Mouse (Mus musculus): ENCODE measurements around the gene Cyp4f13. TPM values are rescaled to one million over a fixed set of nuclear protein-coding genes. Genes with fewer than 3 reads are reported as not detected.

The Cyp4f13 gene
- 16.3 and 18.3 TPM in 2 replicates for polyA plus RNA-seq (2015; fragmentation: Nextera tagmentation; extraction: Ambion mirVana)

GRCm38 (mm10) chr17:32947215-32947914 lies at the start of gene Cyp4f13:
TSS of gene Cyp4f13 (minus strand) at chr17:32947402.
- peaks cover 15% of the 10 kb centered on the region for H3K4me1 ChIP-seq (ENCODE audit: insufficient read depth, low read length)
- H3K9ac ChIP-seq (replicated peaks; ENCODE audit: low read length) = peak within 1 kb of the TSS; percentile 72
- H3K4me2 ChIP-seq (replicated peaks; ENCODE audit: low read depth, low read length) = peak within 1 kb of the TSS; percentile 84
- ATAC-seq (ENCODE audit: low FRiP score, low TSS enrichment) = peak; percentile 98
- H3K4me3 ChIP-seq (ENCODE audit: low read length) = peak within 1 kb of the TSS; percentile 69
- H3K36me3 ChIP-seq (ENCODE audit: insufficient read depth, low read length) = no peaks in the 10 kb centered on the region
- H3K9me3 ChIP-seq (ENCODE audit: low read length) = no peaks in the 10 kb centered on the region
- H3K27me3 ChIP-seq (ENCODE audit: insufficient read depth, low read length) = no peaks in the 10 kb centered on the region
- H3K27ac ChIP-seq (ENCODE audit: low read length) = peak within 1 kb of the TSS; percentile 82
- 21% methylated on average over 12 of the region's 12 CpGs for WGBS

GRCm38 (mm10) chr17:32992699-32993474 lies 45.7 kb upstream of the Cyp4f13 start, which contains the start of gene Zfp952:
TSS of gene Zfp952 (plus strand) at chr17:32993129.
- H3K36me3 ChIP-seq (ENCODE audit: insufficient read depth, low read length) = peaks cover 15% of the 10 kb centered on the region
- ATAC-seq (ENCODE audit: low FRiP score, low TSS enrichment) = peak; percentile 95
- 2% methylated on average over 21 of the region's 21 CpGs for WGBS
- no peaks in the 10 kb centered on the region for H3K27me3 ChIP-seq (ENCODE audit: insufficient read depth, low read length)
- peak within 1 kb of the TSS; percentile 77 for H3K9ac ChIP-seq (replicated peaks; ENCODE audit: low read length)
- H3K27ac ChIP-seq (ENCODE audit: low read length) = peak within 1 kb of the TSS; percentile 76
- peak within 1 kb of the TSS; percentile 61 for H3K4me2 ChIP-seq (replicated peaks; ENCODE audit: low read depth, low read length)
- H3K9me3 ChIP-seq (ENCODE audit: low read length) = no peaks in the 10 kb centered on the region
- H3K4me1 ChIP-seq (ENCODE audit: insufficient read depth, low read length) = peaks cover 7% of the 10 kb centered on the region
- peak within 1 kb of the TSS; percentile 77 for H3K4me3 ChIP-seq (ENCODE audit: low read length)

GRCm38 (mm10) chr17:32991965-32992698 lies 44.9 kb upstream of the Cyp4f13 start:
- Histone ChIP-seq H3K9ac (replicated peaks; ENCODE audit: low read length) (peak overlapping the region; percentile 77; the same call in 1 of the 2 replicates), H3K27ac (ENCODE audit: low read length) (no peak overlapping the region)
- 72% methylated on average over 12 of the region's 12 CpGs for WGBS

GRCm38 (mm10) chr17:32986301-32986700 lies 39.1 kb upstream of the Cyp4f13 start:
- Histone ChIP-seq H3K36me3 (ENCODE audit: insufficient read depth, low read length) (no peaks in the 10 kb centered on the region), H3K4me2 (replicated peaks; ENCODE audit: low read depth, low read length) (no peak overlapping the region), H3K9me3 (ENCODE audit: low read length) (no peaks in the 10 kb centered on the region), H3K4me1 (ENCODE audit: insufficient read depth, low read length) (no peaks in the 10 kb centered on the region), H3K9ac (replicated peaks; ENCODE audit: low read length) (no peak overlapping the region), H3K27ac (ENCODE audit: low read length) (no peak overlapping the region), H3K27me3 (ENCODE audit: insufficient read depth, low read length) (no peaks in the 10 kb centered on the region), H3K4me3 (ENCODE audit: low read length) (no peak overlapping the region)
- 82% methylated on average over 4 of the region's 4 CpGs for WGBS
- ATAC-seq (ENCODE audit: low FRiP score, low TSS enrichment) = no peak

More at GRCm38 (mm10) chr17:32991965-32992698, 44.9 kb upstream of the Cyp4f13 start:
- ATAC-seq (ENCODE audit: low FRiP score, low TSS enrichment) = no peak
- Histone ChIP-seq H3K4me2 (replicated peaks; ENCODE audit: low read depth, low read length) (peak overlapping the region; percentile 61), H3K4me1 (ENCODE audit: insufficient read depth, low read length) (peaks cover 7% of the 10 kb centered on the region), H3K4me3 (ENCODE audit: low read length) (no peak overlapping the region; the same call in 1 of the 2 replicates), H3K36me3 (ENCODE audit: insufficient read depth, low read length) (peaks cover 15% of the 10 kb centered on the region), H3K9me3 (ENCODE audit: low read length) (no peaks in the 10 kb centered on the region), H3K27me3 (ENCODE audit: insufficient read depth, low read length) (no peaks in the 10 kb centered on the region)

- no peak for ATAC-seq (ENCODE audit: low FRiP score, low TSS enrichment)
- no peak overlapping the region for H3K4me2 ChIP-seq (replicated peaks; ENCODE audit: low read depth, low read length)
- H3K27me3 ChIP-seq (ENCODE audit: insufficient read depth, low read length) = no peaks in the 10 kb centered on the region
- 0 out of 2 replicates have a peak, but pooled peaks cover 3% of the 10 kb centered on the region for H3K9me3 ChIP-seq (ENCODE audit: low read length)
- no peaks in the 10 kb centered on the region for H3K4me1 ChIP-seq (ENCODE audit: insufficient read depth, low read length)
- peaks cover 36% of the 10 kb centered on the region for H3K36me3 ChIP-seq (ENCODE audit: insufficient read depth, low read length)
- 80% methylated on average over 4 of the region's 4 CpGs for WGBS
- no peak overlapping the region for H3K4me3 ChIP-seq (ENCODE audit: low read length)
- no peak overlapping the region for H3K27ac ChIP-seq (ENCODE audit: low read length)
- H3K9ac ChIP-seq (replicated peaks; ENCODE audit: low read length) = no peak overlapping the region
Measured at GRCm38 (mm10) chr17:32981361-32981760, 34.2 kb upstream of the Cyp4f13 start.

- Histone ChIP-seq H3K4me1 (ENCODE audit: insufficient read depth, low read length) (peaks cover 11% of the 10 kb centered on the region; the same call in 1 of the 2 replicates), H3K4me2 (replicated peaks; ENCODE audit: low read depth, low read length) (peak within 1 kb of the TSS; percentile 87), H3K4me3 (ENCODE audit: low read length) (peak within 1 kb of the TSS; percentile 84), H3K36me3 (ENCODE audit: insufficient read depth, low read length) (no peaks in the 10 kb centered on the region), H3K27ac (ENCODE audit: low read length) (peak within 1 kb of the TSS; percentile 87), H3K9me3 (ENCODE audit: low read length) (no peaks in the 10 kb centered on the region), H3K27me3 (ENCODE audit: insufficient read depth, low read length) (no peaks in the 10 kb centered on the region), H3K9ac (replicated peaks; ENCODE audit: low read length) (peak within 1 kb of the TSS; percentile 78)
- WGBS = under 1% methylated on average over 33 of the region's 33 CpGs
- peak; percentile 100 for ATAC-seq (ENCODE audit: low FRiP score, low TSS enrichment)
Measured at GRCm38 (mm10) chr17:32965623-32966290, 18.6 kb upstream of the Cyp4f13 start, which contains the start of gene Zfp472. TSS of gene Zfp472 (plus strand) at chr17:32965814.

- Histone ChIP-seq H3K9ac (replicated peaks; ENCODE audit: low read length) (peak overlapping the region; percentile 78), H3K27me3 (ENCODE audit: insufficient read depth, low read length) (no peaks in the 10 kb centered on the region), H3K36me3 (ENCODE audit: insufficient read depth, low read length) (no peaks in the 10 kb centered on the region), H3K4me1 (ENCODE audit: insufficient read depth, low read length) (peaks cover 11% of the 10 kb centered on the region; the same call in 1 of the 2 replicates), H3K9me3 (ENCODE audit: low read length) (no peaks in the 10 kb centered on the region), H3K27ac (ENCODE audit: low read length) (peak overlapping the region; percentile 87; the same call in 1 of the 2 replicates), H3K4me2 (replicated peaks; ENCODE audit: low read depth, low read length) (peak overlapping the region; percentile 87), H3K4me3 (ENCODE audit: low read length) (peak overlapping the region; percentile 84)
- WGBS = under 1% methylated on average over 14 of the region's 14 CpGs
- ATAC-seq (ENCODE audit: low FRiP score, low TSS enrichment) = no peak
Measured at GRCm38 (mm10) chr17:32965253-32965622, 18.0 kb upstream of the Cyp4f13 start.

- H3K4me2 ChIP-seq (replicated peaks; ENCODE audit: low read depth, low read length) = no peak overlapping the region
- no peak for ATAC-seq (ENCODE audit: low FRiP score, low TSS enrichment)
Measured at GRCm38 (mm10) chr17:32951441-32951840, 4.2 kb upstream of the Cyp4f13 start.

GRCm38 (mm10) chr17:32951006-32951405 lies 3.8 kb upstream of the Cyp4f13 start:
- no peaks in the 10 kb centered on the region for H3K36me3 ChIP-seq (ENCODE audit: insufficient read depth, low read length)
- H3K4me1 ChIP-seq (ENCODE audit: insufficient read depth, low read length) = peaks cover 15% of the 10 kb centered on the region
- no peak overlapping the region for H3K9ac ChIP-seq (replicated peaks; ENCODE audit: low read length)
- H3K4me2 ChIP-seq (replicated peaks; ENCODE audit: low read depth, low read length) = no peak overlapping the region
- no peaks in the 10 kb centered on the region for H3K9me3 ChIP-seq (ENCODE audit: low read length)
- no peak for ATAC-seq (ENCODE audit: low FRiP score, low TSS enrichment)
- no peak overlapping the region for H3K27ac ChIP-seq (ENCODE audit: low read length)
- no peak overlapping the region for H3K4me3 ChIP-seq (ENCODE audit: low read length)
- no peaks in the 10 kb centered on the region for H3K27me3 ChIP-seq (ENCODE audit: insufficient read depth, low read length)
- 79% methylated on average over 11 of the region's 11 CpGs for WGBS

More at GRCm38 (mm10) chr17:32951441-32951840, 4.2 kb upstream of the Cyp4f13 start:
- Histone ChIP-seq H3K27ac (ENCODE audit: low read length) (no peak overlapping the region), H3K4me3 (ENCODE audit: low read length) (no peak overlapping the region), H3K9ac (replicated peaks; ENCODE audit: low read length) (no peak overlapping the region), H3K36me3 (ENCODE audit: insufficient read depth, low read length) (no peaks in the 10 kb centered on the region), H3K4me1 (ENCODE audit: insufficient read depth, low read length) (peaks cover 12% of the 10 kb centered on the region), H3K27me3 (ENCODE audit: insufficient read depth, low read length) (no peaks in the 10 kb centered on the region), H3K9me3 (ENCODE audit: low read length) (no peaks in the 10 kb centered on the region)
- 37% methylated on average over 16 of the region's 16 CpGs for whole genome bisulfite sequencing

Measured in kidney, embryonic 16.5 days (tissue).